Mouse (Mus musculus) cerebellum, adult 11 months (tissue): ENCODE data around the gene Gm20795.
"Not testable (repeated sequence)": the region's sequence is repeated elsewhere in the genome, so short reads cannot be mapped to it uniquely, and the experiment has no call there.

Experiments
- DNase-seq: peaks from one replicate; pipeline ENCODE4 v3.0.0; 2022

Gene Gm20795

DNA sequence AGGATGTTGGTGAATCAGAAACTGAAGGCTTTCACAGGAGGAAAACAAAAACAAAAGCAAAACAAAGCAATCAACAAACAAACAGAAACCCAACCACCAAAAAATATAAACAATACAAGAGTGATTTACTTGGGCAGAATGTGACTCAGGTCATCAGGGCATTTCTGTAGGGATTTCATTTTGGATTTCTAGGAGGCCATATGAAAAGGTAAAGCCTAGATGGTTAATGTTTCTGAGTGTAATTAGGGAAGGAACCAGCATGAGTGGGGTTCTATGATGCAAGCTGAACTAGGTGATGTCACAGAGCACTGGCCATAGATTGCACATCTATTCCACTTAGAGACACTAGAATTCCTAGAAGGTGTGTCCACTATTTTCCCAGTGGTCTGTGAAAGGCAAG, at the start of gene Gm20795:
TSS of gene Gm20795 (plus strand) at position 301 of the 400 bp plus-strand sequence.
- DNase-seq, result not testable (repeated sequence)

DNA sequence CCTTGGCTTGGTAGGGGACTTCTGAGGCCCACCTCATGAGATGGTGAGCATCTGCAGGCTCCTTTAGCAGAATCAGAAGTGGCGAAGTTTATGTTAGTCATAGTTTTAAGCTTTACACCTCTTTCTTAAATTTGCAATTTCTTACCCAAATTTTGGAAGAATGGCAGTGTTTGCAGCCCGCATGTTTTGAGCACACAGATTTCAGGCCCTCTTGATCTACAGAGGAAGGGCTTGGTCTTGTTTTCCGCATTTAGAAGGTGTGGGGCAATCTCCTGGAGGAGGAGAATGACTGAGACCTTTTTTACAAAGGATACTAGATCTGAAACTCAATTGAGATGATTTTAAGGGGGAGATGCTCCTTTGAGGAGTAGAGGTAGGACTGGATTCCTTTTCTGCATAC, 29.0 kb upstream of the Gm20795 start, which contains the start of gene Gm21797:
TSS of gene Gm21797 (minus strand) at position 101 of the 400 bp plus-strand sequence.
- not testable (repeated sequence) for DNase-seq
